Mouse (Mus musculus) telencephalon, adult 2 months (tissue): ENCODE results near the gene Rnf13.

ENCODE experiments used
- DNase-seq: peaks from one replicate; pipeline ENCODE4 v3.0.0-alpha.2; 2011; ENCODE audit warnings: low read depth, low spot score

The Rnf13 gene

GRCm38 (mm10) chr3:57845786-57846661, 110.2 kb downstream of the Rnf13 start:
- DNase-seq: peak; percentile 64

GRCm38 (mm10) chr3:57846662-57846911, 110.7 kb downstream of the Rnf13 start:
- DNase-seq: peak; percentile 47

GRCm38 (mm10) chr3:57846912-57847759, 111.3 kb downstream of the Rnf13 start:
- DNase-seq: no peak

GRCm38 (mm10) chr3:57847760-57848185, 111.9 kb downstream of the Rnf13 start, which contains the start of gene Pfn2:
TSS of gene Pfn2 (minus strand) at chr3:57848079.
- DNase-seq: peak; percentile 41

GRCm38 (mm10) chr3:57882945-57883344, 147.1 kb downstream of the Rnf13 start:
- DNase-seq: peak; percentile 73
